Mouse (Mus musculus): ENCODE results near the gene Pxn. TPM values are rescaled to one million over a fixed set of nuclear protein-coding genes. Genes with fewer than 3 reads are reported as not detected.
"Not testable (repeated sequence)": the region's sequence is repeated elsewhere in the genome, so short reads cannot be mapped to it uniquely, and the experiment has no call there.

Pxn gene
- total and polyA plus RNA-seq, 2 experiments from 2014 or later, result 19.9 to 66.6 TPM

DNA sequence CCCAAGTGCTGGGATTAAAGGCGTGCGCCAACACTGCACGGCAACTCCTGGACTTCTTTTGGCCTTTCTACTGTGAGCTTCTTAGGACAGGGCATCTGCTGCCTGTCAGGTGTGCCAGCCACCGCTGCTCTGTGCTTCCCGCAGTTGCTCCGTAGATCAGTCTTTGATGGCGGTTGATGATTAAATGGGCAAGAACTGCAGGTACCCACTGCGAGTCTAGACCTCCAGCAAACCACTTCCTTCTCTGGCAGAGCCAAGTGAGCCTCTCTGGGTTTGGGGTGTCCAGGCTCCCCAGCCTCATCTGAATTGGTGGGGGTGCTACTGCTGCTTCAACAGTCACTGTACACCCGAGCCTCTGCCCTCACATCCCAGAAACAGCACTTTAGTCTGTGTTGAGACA, 11.0 kb downstream of the Pxn start:
- Histone ChIP-seq H3K9ac (replicated peaks; ENCODE audit: low read depth, low read length) (no peak overlapping the region), H3K9me3 (replicated peaks; ENCODE audit: control insufficient read depth, low read length) (no peaks in the 10 kb centered on the region), H3K4me3 (ENCODE audit: low read depth, low read length) (no peak overlapping the region), H3K4me1 (ENCODE audit: control insufficient read depth, insufficient read depth) (peaks cover 32% of the 10 kb centered on the region), H3K27ac (ENCODE audit: low read depth) (peak overlapping the region; percentile 89), H3K36me3 (replicated peaks; ENCODE audit: control insufficient read depth, insufficient read depth, low read length) (no peaks in the 10 kb centered on the region; the same call in 1 of the 2 replicates), H3K27me3 (ENCODE audit: control insufficient read depth, insufficient read depth, low read length) (no peaks in the 10 kb centered on the region), H3K4me2 (ENCODE audit: low read depth, low read length) (no peak overlapping the region)
- DNase-seq (ENCODE audit: low spot score), result no peak
- no peak for ATAC-seq (ENCODE audit: insufficient read depth, low read depth)
- WGBS, result 91% methylated on average over 9 of the region's 9 CpGs
- no peak for TF ChIP-seq EP300 (IDR thresholded peaks at IDR 0.05; ENCODE audit: low read depth)
- no peak for TF ChIP-seq CTCF (IDR thresholded peaks at IDR 0.05; ENCODE audit: low read depth)

DNA sequence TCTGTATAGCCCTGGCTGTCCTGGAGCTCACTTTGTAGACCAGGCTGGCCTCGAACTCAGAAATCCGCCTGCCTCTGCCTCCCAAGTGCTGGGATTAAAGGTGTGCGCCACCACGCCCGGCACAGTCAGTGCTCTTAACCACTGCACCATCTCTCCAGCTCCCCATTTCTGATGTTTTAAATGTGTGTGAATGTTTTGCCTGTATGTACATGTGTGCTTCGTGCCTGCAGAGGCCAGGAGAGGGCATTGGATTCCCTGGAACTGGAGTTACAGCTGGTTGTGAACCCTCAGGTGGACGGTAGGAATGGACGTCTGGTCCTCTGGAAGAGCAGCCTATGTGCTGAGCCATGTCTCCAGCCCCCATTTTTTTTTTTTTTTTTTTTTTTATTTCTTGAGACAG, 11.7 kb downstream of the Pxn start:
- H3K4me1 ChIP-seq (ENCODE audit: control insufficient read depth, insufficient read depth), result peaks cover 38% of the 10 kb centered on the region

DNA sequence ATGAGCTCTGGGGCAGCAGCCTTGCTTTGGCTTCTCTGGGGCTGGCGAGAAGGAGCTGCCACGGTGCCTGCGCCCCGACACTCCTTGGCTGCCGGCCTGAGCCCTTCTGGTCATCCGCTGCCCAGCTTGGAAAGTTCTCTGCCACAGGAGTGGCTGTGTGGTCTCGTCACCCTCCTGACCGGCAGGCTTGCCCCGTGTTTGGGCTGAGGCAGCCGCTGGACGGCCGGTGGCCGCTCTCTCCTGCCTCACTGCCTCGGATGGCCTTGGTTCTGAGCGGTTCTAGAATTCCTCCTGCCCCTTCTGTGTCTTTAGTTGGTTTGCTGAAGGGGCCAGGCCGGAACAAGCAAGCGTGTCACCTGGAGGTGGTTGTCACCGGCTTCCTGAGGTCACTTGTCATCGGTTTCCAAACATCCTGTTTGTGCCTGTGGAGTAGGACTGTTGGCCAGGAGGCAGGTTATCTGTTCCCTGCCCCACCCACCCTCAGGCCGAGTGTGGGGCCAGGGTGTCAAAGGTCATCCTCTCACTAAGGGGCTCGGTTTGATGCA, 13.9 kb downstream of the Pxn start:
- ATAC-seq (ENCODE audit: insufficient read depth, low read depth), result no peak
- DNase-seq (ENCODE audit: low spot score), result peak; percentile 4
- H3K4me1 ChIP-seq (ENCODE audit: control insufficient read depth, insufficient read depth), result peaks cover 37% of the 10 kb centered on the region
- no peaks in the 10 kb centered on the region for H3K9me3 ChIP-seq (replicated peaks; ENCODE audit: control insufficient read depth, low read length)
- peak overlapping the region; percentile 35 for H3K9ac ChIP-seq (replicated peaks; ENCODE audit: low read depth, low read length)
- TF ChIP-seq EP300 (IDR thresholded peaks at IDR 0.05; ENCODE audit: low read depth), result no peak
- TF ChIP-seq CTCF (IDR thresholded peaks at IDR 0.05; ENCODE audit: low read depth), result no peak
- no peaks in the 10 kb centered on the region for H3K36me3 ChIP-seq (replicated peaks; ENCODE audit: control insufficient read depth, insufficient read depth, low read length)
- H3K27me3 ChIP-seq (ENCODE audit: control insufficient read depth, insufficient read depth, low read length), result no peaks in the 10 kb centered on the region
- H3K27ac ChIP-seq (ENCODE audit: low read depth), result peak overlapping the region; percentile 82
- H3K4me3 ChIP-seq (ENCODE audit: low read depth, low read length), result no peak overlapping the region
- H3K4me2 ChIP-seq (ENCODE audit: low read depth, low read length), result peak overlapping the region; percentile 28
- WGBS, result 54% methylated on average over 21 of the region's 21 CpGs

More for the DNA sequence above, 11.7 kb downstream of the Pxn start:
- H3K27ac ChIP-seq (ENCODE audit: low read depth); ATAC-seq (ENCODE audit: insufficient read depth, low read depth); H3K4me3 ChIP-seq (ENCODE audit: low read depth, low read length); DNase-seq (ENCODE audit: low spot score); H3K36me3 ChIP-seq (replicated peaks; ENCODE audit: control insufficient read depth, insufficient read depth, low read length); H3K9ac ChIP-seq (replicated peaks; ENCODE audit: low read depth, low read length); H3K4me2 ChIP-seq (ENCODE audit: low read depth, low read length); H3K27me3 ChIP-seq (ENCODE audit: control insufficient read depth, insufficient read depth, low read length); H3K9me3 ChIP-seq (replicated peaks; ENCODE audit: control insufficient read depth, low read length): not testable (repeated sequence)
- 98% methylated on average over 7 of the region's 8 CpGs for WGBS

DNA sequence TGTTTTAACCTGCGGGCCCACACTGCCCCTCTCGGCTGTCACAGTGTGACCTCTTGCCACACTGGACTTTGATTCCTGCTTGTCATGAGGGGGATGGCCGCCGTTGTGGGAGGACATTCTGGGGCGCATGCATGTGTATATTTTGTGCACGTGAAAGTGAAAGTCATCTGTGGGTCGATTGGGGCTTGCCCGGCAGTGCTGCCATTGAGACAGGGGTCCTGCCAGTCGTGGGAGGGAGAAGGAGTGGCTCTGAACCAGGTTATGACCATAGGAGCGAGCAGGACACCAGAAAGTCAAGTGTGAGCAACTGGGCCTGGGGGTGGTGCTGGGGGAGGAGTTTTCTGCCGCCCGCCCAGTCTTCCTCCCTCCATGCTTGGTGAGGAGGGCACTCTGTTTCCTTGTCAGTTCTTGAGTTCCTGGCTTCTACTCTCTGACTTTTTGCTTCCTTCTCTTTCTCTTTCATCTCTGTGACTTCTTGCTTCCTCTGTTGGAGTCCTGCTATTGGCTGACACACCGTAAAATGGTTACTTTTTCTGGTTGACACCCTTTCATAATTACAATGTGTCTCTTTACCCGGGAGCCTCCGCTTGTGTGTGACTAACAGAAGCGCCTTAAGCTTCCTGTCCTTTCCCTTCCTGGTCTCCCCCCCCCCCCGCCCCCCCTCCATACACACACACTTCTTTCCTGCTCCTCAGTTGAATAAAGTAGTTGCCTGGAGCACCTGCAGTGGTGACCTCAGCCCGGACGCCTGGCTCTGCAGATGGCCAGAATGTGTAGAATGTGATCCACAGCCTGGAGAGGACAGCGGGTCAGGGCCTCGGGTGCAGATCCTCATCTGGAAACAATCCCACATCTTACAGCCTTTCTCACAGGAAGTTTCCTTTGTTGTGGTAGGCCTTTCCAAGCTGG, 15.3 kb downstream of the Pxn start:
- Histone ChIP-seq H3K4me2 (ENCODE audit: low read depth, low read length) (peak overlapping the region; percentile 38), H3K4me3 (ENCODE audit: low read depth, low read length) (no peak overlapping the region), H3K4me1 (ENCODE audit: control insufficient read depth, insufficient read depth) (peaks cover 43% of the 10 kb centered on the region), H3K9me3 (replicated peaks; ENCODE audit: control insufficient read depth, low read length) (no peaks in the 10 kb centered on the region), H3K27ac (ENCODE audit: low read depth) (peak overlapping the region; percentile 82), H3K36me3 (replicated peaks; ENCODE audit: control insufficient read depth, insufficient read depth, low read length) (no peaks in the 10 kb centered on the region), H3K9ac (replicated peaks; ENCODE audit: low read depth, low read length) (peak overlapping the region; percentile 17; the same call in 1 of the 2 replicates), H3K27me3 (ENCODE audit: control insufficient read depth, insufficient read depth, low read length) (no peaks in the 10 kb centered on the region)
- peak; percentile 34 for ATAC-seq (ENCODE audit: insufficient read depth, low read depth)
- TF ChIP-seq EP300 (IDR thresholded peaks at IDR 0.05; ENCODE audit: low read depth) (no peak; the same call in 1 of the 2 replicates), CTCF (IDR thresholded peaks at IDR 0.05; ENCODE audit: low read depth) (no peak)
- peak; percentile 61 for DNase-seq (ENCODE audit: low spot score)
- WGBS, result 41% methylated on average over 21 of the region's 21 CpGs

DNA sequence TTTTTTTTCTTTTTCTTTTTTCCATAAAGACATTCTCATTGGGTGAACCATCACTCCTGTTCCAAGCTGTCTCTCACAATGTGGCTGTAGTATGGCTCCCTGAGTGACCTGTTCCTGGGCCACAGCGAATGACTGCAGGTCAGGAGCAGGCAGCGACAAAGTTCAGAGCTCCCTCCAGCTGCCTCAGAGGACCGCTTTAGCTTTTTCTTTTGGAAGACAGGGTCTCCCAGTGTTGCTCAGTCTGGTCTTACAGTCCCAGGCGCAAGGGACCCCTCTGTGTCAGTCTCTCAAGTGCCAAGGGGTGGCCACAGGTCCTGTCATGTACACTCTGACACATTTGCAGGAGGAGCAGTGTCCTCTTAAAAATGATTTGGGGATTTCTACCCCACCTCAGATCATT, 16.1 kb downstream of the Pxn start:
- no peak for ATAC-seq (ENCODE audit: insufficient read depth, low read depth)
- TF ChIP-seq CTCF (IDR thresholded peaks at IDR 0.05; ENCODE audit: low read depth), result no peak
- no peak for TF ChIP-seq EP300 (IDR thresholded peaks at IDR 0.05; ENCODE audit: low read depth)
- WGBS, result 84% methylated on average over 4 of the region's 4 CpGs
- Histone ChIP-seq H3K4me2 (ENCODE audit: low read depth, low read length) (no peak overlapping the region), H3K9me3 (replicated peaks; ENCODE audit: control insufficient read depth, low read length) (no peaks in the 10 kb centered on the region), H3K4me3 (ENCODE audit: low read depth, low read length) (no peak overlapping the region), H3K36me3 (replicated peaks; ENCODE audit: control insufficient read depth, insufficient read depth, low read length) (no peaks in the 10 kb centered on the region), H3K27ac (ENCODE audit: low read depth) (peak overlapping the region; percentile 82), H3K27me3 (ENCODE audit: control insufficient read depth, insufficient read depth, low read length) (no peaks in the 10 kb centered on the region), H3K4me1 (ENCODE audit: control insufficient read depth, insufficient read depth) (peaks cover 43% of the 10 kb centered on the region), H3K9ac (replicated peaks; ENCODE audit: low read depth, low read length) (peak overlapping the region; percentile 17; the same call in 1 of the 2 replicates)
- DNase-seq (ENCODE audit: low spot score), result no peak
